Comparison of ENCODE assay signal across 8 mouse cellular contexts in genomic region chr11:95259088-95259849, GRCm38 (mm10). TPM values are rescaled to one million over a fixed set of nuclear protein-coding genes. Genes with fewer than 3 reads are reported as not detected.
A peak's percentile ranks its signal among the peaks of the same experiment; 100 is the strongest.
DNase-seq lines count a peak whose midpoint lies in the region; ATAC-seq and TF ChIP-seq lines count a peak whose summit lies in the region.

No protein-coding gene starts in this region.

- H3K4me1 ChIP-seq in cortical plate, adult 2 months (ENCODE audit: control insufficient read depth, insufficient read depth, low read length) = no peaks in the 10 kb centered on the region

- peak; percentile 82 for DNase-seq in adipocyte (ENCODE audit: low spot score)
- DNase-seq in gastrocnemius, adult 8-10 months (ENCODE audit: low spot score in 2 of 2) = peak; percentile 82 to 85
- DNase-seq in induced T-regulatory cell, adult 2 months (ENCODE audit: low read depth) = peak; percentile 94
- peak; percentile 59 to 79 for DNase-seq in left cerebral cortex, adult 8-10 months (ENCODE audit: low spot score in 2 of 2)
- DNase-seq in right cerebral cortex, adult 18-20 months = peak; percentile 82
- DNase-seq in urinary bladder, adult 2 months (ENCODE audit: low spot score) = peak; percentile 97

- peak; percentile 88 for TF ChIP-seq CTCF in cortical plate, adult 2 months (IDR thresholded peaks at IDR 0.05; ENCODE audit: extremely low read depth, insufficient read depth, low read length)

- no peak overlapping the region for H3K27ac ChIP-seq in cortical plate, adult 2 months (ENCODE audit: insufficient read depth, low read length)

- TF ChIP-seq POLR2A in cortical plate, adult 2 months (IDR thresholded peaks at IDR 0.05; ENCODE audit: extremely low read depth, insufficient read depth, low read length) = no peak

- peak; percentile 83 for ATAC-seq in megakaryocyte, adult 5-6 weeks (ENCODE audit: poor library complexity, severe bottlenecking)

- peak overlapping the region; percentile 52 for H3K4me3 ChIP-seq in cortical plate, adult 2 months (ENCODE audit: insufficient read depth, low read length)

RNA-seq across cellular contexts. Expression of gene Tac4, which starts 2.1 kb away (rescaled TPM):
- not detected in 2 replicates for polyA plus RNA-seq in cortical plate, adult 2 months (2012; rRNA removed)
- not detected for total RNA-seq in gastrocnemius, adult 8-10 months (2022)
- not detected for total RNA-seq in left cerebral cortex, adult 8-10 months (2022)
- total RNA-seq in megakaryocyte, adult 5-6 weeks (2015) = not detected in 2 replicates
- total RNA-seq in megakaryocyte, adult 5-6 weeks (2017) = 0.15 TPM in 1 of 2 replicates, not detected in the other
- polyA plus RNA-seq in urinary bladder, adult 2 months (2012; rRNA removed) = 0.06 TPM in 1 of 2 replicates, not detected in the other

RNA-seq across cellular contexts. Expression of gene Kat7, which starts 50.8 kb away (rescaled TPM):
- 51.1 and 51.8 TPM in 2 replicates for polyA plus RNA-seq in cortical plate, adult 2 months (2012; rRNA removed)
- 10 to 100 TPM; 19.8 to 28.9 (median 24.2) TPM for total RNA-seq in gastrocnemius, adult 8-10 months (2022)
- 100 to 1,000 TPM in 1 of 4 experiments, 10 to 100 TPM in 3; 72.6 to 100 (median 82.6) TPM for total RNA-seq in left cerebral cortex, adult 8-10 months (2022)
- total RNA-seq in megakaryocyte, adult 5-6 weeks (2015) = 78.8 and 84.7 TPM in 2 replicates
- total RNA-seq in megakaryocyte, adult 5-6 weeks (2017) = 65.1 and 69.1 TPM in 2 replicates
- polyA plus RNA-seq in urinary bladder, adult 2 months (2012; rRNA removed) = 36.3 and 38.0 TPM in 2 replicates
